Mouse (Mus musculus) frontal cortex, postnatal 14 days (tissue): ENCODE data around the gene Scly.

ENCODE experiments used
- DNase-seq, 2 experiments: peaks; one replicate each; pipeline ENCODE4 v3.0.0; 2022; ENCODE audit warnings: low spot score in 2 of 2

Gene Scly

DNA sequence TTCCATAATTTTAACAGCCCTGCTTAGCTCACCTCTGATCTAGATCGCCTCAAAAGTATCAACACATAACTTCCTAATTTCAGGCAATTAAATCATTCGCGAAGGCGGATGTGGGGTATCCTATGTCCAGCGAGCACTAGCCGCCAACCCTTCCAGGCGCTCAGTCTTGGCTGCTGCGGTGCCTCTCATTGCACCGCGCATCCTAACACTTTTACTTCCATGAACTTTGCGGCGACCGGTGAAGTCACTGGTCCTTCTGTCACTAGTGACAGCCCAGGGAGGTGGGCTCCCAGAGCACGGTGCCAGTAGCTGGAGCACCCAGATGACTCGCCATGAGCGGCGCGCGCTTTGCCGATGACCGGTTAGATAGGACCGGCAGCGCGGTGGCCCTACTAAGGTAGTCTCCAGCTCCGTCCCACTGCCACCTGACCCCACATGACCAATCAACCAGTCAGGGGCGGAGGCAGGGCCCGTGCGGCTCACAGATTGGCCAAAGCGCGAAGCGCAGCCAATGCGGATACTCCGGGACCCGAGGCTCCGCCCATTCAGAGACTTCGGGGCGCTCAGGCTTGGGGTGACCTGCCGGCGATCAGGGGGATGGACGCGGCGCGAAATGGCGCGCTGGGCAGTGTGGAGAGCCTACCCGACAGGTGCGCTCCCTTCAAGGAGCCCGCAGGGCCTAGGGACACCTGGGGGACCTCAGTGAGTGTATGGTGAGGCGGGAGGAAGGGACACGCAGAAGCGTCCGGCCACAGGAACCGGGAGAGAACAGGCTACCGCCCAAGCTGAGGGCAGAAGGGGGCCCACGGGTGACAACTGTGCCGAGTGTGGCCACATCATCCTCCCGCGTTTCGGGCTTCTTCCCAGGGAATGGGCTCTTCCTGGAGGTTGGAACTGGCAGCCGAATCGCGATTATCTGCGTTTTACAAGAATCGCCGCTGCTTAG is at the start of gene Scly:
TSS of gene Scly (plus strand) at position 540 of the 946 bp plus-strand sequence.
- peak; percentile 93 to 96 for DNase-seq

DNA sequence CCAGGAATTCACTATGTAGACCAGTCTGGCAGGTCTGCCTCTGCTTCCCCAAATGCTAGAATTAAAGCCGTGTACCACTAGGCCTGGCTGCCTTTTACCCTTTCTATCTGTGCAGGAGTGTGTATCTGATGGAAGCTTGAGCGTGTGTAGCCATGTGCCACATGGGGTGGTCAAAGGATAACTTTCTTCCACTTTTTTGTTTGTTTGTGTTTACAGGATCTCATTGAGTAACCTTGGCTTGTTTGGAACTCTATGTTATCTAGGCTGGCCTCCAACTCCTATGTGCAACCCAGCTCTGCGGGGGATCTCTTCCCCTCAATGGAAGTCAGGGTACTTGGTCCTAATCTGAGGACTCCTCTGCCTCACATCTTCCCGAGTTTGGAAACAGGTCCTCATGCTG is 49.2 kb upstream of the Scly start:
- no peak for DNase-seq

DNA sequence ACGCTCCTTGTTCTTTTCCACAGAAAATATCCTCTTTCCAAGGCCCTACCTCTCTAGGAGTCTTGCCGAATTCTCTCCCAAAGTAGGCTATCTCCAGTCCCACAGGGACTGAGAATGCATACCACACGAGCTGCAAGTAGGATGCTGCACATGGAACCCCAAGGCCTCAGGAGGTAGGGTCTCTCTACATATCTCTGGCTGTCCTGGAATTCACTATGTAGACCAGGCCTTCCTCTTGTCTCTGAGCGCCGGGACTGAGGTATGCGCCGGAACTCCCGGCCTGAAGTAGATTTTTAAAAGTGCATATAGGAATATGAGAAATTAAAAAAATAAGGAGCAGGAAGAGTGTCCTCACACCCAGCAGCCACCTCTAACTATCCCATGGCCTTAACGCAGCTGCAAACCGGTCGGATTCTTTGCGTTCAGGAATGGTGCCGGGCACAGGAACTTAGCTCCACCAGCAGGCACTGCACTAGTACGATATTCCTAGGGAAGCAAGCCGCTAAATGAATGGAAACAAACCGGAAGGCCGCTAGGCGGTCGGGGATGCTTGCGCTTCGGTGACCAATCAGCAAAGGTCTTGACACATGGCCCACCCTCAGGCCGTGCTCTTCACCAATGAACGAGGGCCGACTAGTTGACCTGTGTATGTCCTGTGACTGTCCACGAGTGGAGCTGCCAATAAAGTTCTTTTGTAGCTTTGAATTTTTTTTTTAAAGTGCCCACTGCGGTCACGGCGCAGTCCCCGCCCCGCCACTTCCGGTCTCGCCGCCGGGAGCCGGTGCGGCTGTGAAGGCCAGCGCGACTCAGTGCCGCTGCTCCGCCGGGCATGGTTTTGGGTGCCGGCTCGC is 48.3 kb upstream of the Scly start, which contains the start of gene Ube2f:
TSS of gene Ube2f (plus strand) at position 741 of the 851 bp plus-strand sequence.
- DNase-seq = peak; percentile 95 to 97

DNA sequence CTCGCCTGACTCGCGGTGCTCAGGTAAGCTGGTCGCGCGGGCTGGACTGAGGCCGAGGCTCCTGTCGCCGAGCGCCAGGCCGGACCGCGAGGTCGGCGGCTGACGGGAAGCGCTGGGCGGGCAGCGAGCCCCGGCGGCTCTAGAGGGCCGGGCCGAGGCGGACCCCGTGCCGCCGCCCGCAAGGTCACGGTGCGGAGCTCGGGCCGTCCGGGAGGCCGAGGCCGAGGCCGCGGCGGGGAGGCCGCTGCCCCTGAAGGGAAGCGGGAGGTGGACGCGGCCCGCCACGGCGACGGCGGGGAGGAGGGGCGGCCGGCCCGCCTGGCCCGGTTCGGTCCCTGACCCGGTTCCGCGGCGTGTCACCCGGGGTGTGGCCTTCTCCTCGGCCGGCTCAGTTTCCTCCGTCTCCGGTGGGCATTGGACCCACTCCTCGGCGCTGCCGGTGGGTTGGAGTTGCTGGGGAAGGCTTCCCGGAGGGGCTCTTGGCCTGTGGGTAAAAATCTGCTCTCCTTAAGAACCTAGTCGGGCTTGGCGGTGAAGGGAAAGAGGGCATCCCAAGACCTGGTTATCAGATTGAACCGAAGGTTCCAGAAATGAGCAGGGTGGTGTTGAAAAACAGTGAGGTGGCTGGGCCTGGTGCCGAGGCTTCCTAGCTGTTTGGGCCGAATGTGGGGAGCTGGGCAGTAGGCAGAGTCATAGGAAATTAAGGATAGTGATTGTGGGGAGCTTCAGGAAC is 47.6 kb upstream of the Scly start:
- DNase-seq = no peak

DNA sequence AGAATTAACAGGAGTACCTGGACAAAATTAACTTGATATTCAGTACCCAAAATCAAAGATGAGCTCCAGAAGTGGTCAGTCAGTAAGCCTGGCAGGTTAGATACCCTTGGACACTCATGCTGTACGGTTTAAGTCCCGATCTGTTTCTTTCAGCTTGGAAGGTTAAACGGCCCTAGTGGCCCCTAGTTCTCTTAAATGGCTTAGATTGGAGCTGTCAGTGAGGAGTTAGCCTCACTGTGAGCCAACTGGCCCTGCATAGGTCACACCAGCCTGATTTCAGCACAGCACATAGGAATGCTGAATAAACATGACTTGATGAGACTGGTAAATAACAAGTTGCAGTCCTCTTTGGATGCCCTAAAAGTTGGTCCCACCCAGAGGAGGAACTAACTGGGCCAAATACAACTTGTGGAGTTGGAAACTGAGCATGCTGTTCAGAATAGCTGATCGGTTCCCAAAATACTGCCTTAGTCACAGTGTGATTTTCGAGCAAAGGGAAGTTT is 46.9 kb upstream of the Scly start:
- no peak for DNase-seq

DNA sequence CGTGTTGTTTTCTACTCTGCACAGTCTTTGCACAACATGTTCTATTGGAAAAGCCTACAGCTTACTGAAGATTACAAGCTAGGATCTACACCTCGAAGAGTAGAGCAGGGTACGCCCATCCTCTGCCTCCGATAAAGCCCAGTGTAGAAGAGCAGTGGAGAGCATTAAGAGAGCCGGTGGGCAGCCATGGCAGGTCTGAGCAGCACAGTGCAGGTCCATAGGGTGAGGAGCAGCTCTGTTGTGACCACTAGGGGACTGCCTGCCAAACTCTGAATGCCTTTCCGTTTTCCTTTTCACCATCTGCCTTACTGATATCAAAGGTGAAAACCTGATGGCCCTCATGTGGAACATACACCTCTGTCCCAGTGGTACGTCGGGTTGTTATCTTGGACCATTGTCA is 46.2 kb upstream of the Scly start:
- no peak for DNase-seq

DNA sequence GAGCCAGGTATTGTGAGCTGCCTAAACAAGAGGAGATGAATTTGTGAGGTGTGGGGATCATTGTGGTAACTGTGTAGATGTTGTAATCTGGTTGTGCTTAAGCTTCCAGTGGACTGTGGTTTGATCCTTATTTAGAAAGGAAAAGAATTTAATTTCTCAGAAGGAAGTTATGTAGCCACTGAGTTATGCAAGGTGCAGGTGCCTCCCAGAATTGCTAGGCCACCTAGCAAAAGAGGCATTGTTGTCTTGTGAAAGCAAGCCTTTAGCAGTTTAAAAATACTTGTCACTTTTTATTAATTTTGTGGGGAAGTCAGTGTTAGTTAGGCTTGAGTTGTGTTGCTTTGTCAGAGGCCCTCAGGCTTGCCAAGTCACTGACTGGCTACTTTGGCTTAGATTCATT is 40.2 kb upstream of the Scly start:
- DNase-seq = no peak

DNA sequence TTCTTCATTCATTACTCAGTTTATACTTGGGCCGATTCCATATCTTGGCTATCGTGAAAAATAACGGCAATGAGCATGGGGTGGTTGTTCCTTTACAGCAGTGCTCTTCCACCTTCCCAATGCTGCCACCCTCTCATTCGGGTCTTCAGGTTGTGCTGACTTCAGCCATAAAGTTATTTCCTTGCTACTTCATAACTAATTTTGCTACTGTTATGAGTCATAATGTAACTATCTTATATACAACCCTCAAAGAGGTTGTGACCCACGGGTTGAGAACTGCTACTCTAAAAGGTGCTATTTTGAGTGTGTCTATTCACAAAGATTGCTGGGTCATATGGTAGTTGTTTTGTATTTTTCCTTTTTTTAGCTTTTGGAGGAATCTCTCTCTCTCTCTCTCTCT is 38.3 kb upstream of the Scly start:
- no peak for DNase-seq

DNA sequence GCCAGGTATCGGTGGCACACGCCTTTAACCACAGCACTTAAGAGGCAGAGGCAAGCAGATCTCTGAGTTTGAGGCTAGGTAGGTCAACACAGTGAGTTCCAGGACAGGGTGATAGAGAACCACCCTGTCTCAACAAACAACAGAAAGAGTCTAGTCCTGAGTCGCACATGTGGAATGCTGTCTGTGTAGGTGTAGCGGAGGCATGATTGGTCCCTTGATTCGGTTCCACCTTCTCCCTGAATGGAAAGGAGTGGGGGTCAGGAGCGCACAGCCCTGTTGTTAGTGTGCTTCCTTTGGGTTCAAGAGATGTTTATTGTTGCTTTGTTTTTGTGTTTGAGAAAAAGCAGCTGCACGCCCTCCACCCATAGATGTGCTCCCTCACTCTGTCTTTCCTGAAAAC is 35.6 kb upstream of the Scly start:
- DNase-seq = no peak

DNA sequence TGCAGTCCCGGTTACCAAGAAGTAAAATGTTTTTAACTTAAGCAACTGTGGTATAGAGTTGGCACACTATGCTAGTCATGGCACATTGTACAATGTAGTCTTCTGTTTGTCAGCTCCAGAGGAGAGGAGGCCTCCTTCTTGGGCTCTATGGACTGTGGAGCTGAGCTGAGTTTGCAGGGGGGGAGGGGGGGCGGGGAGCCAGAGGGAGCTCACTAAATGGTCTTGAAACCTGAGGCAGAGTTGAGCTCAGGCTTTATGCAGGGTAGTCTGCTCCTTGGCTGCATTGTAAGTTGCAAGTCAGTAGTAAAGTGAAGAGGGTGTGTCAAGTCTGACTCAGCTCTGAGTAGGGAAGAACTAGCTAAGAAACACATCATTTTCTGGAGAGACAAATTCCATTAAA is 25.9 kb upstream of the Scly start:
- no peak for DNase-seq

DNA sequence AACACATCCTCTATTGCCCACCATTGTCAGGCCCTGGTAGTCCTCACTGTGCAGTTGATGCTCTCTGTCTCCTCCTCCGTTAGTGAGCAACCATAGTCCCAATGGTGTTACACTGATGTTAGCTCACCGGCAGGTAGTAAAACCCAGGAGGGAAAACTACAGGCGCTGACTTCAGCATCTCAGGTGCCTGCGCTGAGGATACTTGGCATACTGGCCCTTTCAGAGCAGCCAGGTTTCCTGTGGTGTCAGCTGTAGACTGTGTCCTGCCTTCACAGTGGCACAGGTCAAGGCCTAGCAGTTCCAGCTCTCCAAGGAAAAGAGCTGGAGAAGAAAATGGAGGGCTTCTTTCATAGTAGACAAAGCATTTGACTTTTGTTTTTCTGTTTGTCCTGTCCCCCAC is 21.6 kb upstream of the Scly start:
- no peak for DNase-seq

DNA sequence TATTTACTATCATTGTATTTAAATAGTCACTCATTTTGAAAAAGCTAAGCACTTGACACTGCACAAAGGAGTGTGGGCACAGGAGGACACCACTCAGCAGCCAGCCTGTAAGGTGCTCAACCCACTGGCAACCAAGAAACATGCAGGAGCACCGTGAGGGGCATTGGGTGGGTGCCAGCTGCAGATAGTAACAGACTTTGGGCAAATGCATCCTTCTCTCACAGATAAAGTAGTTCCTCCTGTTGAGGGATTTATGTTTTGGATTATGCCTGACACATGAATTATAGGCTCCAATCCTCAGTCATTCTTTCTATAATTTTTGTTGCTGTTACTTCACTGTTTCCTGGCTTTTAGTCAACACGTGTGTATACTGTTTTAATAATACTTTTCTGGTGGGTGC is 20.7 kb upstream of the Scly start:
- no peak for DNase-seq

DNA sequence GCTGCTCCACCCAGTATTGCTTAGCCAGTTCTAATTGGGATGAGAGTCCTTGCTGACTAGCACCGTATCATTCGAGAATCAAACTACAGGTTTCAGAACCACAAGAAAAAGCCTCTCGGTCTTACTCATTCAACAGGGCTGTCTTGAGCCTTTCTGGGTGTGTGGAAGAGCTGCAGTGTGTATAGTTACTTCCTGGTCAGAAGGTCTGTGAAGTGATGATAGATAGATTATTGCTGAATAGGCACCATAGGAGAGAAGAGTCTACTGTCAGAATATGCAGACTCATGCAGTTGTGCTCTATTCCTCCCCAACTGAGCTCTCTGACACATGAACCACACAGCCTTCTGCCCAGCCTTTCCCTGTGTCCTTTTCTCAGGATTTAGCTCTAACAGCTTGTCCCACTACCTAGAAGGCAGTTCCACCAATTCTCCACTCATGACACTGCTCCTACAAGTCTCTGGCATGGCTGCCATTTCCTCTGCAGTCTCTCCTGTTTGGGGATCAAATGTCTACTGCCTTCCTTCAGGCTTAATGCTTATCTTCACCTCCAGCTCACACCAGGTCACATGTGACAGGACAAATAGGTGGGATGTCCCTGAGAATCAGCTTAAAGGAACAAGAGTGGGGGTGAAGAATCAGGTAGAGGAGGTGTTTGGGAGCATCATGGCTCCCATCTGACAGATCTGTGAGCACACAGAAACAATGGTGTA is 19.6 kb upstream of the Scly start:
- no peak for DNase-seq

DNA sequence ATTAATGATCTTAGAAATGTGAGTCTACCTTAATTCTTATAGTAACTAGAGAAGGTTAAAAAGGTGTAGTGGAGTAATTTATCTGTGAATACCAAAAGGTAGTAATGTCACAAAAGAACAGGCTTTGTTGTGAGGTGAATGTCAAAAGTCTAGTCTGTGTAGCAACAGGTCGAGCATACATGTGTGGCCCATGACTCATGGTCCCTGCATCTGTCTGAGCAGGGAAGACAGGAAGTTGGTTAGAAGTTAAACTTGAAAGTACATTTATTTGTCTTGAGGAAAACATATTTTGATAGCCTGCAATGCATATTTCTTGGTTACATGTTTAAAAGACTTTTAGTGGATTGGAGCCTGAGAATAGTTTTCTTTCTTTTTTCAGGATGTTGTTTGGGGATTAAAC is 19.0 kb upstream of the Scly start:
- no peak for DNase-seq

DNA sequence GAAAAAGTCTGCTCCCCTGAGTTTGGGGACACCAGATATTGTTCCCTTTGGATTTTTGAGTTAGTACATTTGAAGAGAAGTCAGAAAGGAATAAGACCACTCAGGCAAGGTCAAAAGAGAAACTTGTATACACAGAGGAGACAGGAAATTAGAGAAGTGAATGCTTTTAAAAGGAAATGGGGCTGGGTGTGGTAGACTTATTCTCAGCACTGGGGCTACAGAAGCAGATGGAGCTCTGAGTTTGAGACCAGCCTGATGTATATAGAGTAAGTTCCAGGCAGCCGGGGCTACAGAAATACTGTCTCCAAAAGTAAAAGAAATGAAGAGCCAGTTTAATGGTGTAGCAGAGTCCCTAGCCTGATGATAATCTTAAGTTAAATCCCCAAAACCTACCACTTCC is 15.6 kb upstream of the Scly start:
- DNase-seq = no peak

DNA sequence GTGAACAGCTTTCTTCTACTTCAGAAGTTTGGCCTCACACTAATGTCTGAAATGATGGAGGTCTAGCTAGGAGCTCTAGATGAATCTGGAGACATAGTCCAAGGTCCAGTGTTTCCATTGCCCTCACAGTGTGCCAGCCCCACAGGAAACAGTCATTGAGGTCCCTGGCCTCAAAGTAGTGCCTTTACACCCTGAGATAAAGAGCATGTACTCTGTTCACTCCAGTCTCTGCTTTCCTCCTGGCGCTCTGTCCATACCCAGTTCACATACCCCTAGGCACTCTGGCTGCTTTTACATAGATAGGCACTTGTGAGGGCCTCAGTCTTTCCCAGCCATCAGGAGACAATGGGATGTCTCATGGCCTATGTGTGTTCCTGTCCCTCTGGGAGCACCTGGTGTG is 8.8 kb upstream of the Scly start:
- DNase-seq = no peak

DNA sequence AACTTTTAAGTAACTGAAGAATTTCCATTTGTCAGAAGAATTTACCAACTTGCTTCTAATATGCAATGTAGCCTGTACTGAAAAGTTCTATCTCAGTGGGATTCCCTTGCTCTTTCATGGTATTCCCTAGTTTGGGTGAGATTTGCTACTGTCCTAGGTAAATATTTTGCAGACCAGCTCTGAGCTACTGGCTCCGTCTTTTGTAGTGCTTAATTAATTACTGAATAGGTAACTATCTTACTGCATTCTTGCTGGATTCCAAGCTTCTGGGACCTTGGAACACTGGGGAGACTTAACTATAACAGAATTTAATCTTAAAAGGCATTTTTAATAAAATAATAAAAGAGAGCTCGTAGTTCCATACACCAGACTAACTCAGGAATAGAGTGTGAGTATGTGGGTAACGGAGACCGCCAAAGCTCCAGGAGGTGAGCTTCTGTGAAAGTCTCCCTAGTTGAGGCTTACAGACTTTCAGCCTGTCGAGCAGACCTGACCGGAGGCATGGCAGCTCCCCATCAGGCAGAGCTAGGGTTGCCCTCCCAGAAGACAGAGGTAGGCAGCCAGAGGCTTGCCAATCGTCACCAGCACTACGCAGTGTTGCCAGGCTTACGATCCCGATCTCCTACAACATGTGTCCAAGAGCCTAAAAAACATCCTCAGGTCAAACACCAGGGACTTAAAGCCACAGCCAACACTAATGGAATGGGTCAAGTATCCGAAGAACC is 5.9 kb upstream of the Scly start:
- no peak for DNase-seq

DNA sequence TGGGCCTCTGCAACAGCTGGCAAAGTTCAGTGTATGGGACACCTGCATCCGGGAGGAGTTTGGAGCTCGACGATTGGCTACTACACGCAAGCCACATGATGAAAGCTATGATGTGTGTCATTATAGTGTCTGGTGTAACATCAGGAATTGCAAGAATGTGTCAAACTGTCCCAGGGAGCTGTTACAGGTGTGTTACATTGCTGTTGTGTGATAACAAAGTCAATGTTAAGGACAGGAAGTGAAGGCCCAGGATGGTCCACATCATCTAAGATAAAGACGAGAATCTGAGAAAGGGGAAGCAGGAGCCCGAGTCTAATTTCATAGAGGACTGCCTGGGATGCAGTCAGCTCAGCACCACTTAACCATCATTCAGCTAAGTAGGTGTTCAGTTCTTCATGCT is 2.6 kb upstream of the Scly start:
- DNase-seq = no peak

DNA sequence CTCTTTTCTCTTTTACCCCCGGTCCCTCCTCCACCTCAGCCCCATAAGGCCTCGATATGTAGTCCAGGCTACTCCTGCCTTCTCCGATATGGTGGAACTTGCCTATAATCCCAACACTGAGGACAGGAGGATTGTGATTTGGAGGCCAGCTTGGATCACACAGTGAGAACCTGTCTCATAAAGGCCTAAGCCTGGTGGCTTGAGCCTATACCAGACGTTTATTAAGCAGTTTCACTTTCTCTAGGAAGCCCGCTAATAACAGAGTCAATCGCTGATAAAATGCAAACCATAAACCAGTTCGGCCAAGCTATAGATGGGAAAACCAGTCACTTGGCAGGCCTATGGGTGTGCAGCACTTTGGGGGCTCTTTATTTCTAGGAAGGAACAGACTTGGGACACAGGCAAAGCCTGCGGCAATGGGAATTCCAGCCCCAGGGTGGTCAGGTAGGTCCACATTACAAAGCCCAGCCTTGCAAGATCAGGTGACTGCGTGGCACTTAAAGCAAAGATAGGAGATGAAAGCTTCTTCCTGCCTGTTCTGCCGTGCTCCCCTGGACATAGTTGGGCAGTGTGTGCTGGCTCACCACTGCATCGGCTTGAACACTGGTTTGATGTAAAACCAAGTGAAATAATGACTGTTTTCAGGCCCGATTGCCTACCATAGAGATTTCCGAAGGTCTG is 1.0 kb downstream of the Scly start:
- no peak for DNase-seq
